Mouse (Mus musculus): Measurements from ENCODE around the gene Wfdc10. TPM values are rescaled to one million over a fixed set of nuclear protein-coding genes. Genes with fewer than 3 reads are reported as not detected.

Gene Wfdc10
- polyA plus RNA-seq, 1 experiment from 2014 or later = not detected

GRCm38 (mm10) chr2:164705328-164705727 is 49.5 kb downstream of the Wfdc10 start:
- no peak for ATAC-seq (ENCODE audit: insufficient number of reproducible peaks, insufficient read depth, low FRiP score, low TSS enrichment)
- H3K27me3 ChIP-seq = no peaks in the 10 kb centered on the region

GRCm38 (mm10) chr2:164705991-164706390 is 50.1 kb downstream of the Wfdc10 start:
- no peaks in the 10 kb centered on the region for H3K27me3 ChIP-seq
- no peaks in the 10 kb centered on the region for H3K9me3 ChIP-seq
- no peaks in the 10 kb centered on the region for H3K4me1 ChIP-seq
- H3K36me3 ChIP-seq = no peaks in the 10 kb centered on the region
- H3K27ac ChIP-seq = no peak overlapping the region
- H3K4me2 ChIP-seq (replicated peaks) = no peak overlapping the region
- no peak for ATAC-seq (ENCODE audit: insufficient number of reproducible peaks, insufficient read depth, low FRiP score, low TSS enrichment)
- no peak overlapping the region for H3K9ac ChIP-seq
- WGBS = 87% methylated on average over 14 of the region's 14 CpGs
- H3K4me3 ChIP-seq = no peak overlapping the region

More at GRCm38 (mm10) chr2:164705328-164705727, 49.5 kb downstream of the Wfdc10 start:
- Histone ChIP-seq H3K9me3 (no peaks in the 10 kb centered on the region), H3K4me3 (no peak overlapping the region), H3K4me1 (no peaks in the 10 kb centered on the region), H3K27ac (no peak overlapping the region), H3K36me3 (no peaks in the 10 kb centered on the region), H3K9ac (no peak overlapping the region), H3K4me2 (replicated peaks) (no peak overlapping the region)
- WGBS = 91% methylated on average over 6 of the region's 6 CpGs

Other genes starting within 250 kb of the Wfdc10 start
- gene Sdc4, start 212.2 kb upstream of the Wfdc10 start, polyA plus RNA-seq (2016; fragmentation: Nextera tagmentation; extraction: Ambion mirVana) = 42.6 and 44.4 TPM in 2 replicates
- gene Sys1, start 199.1 kb upstream of the Wfdc10 start, polyA plus RNA-seq (2016; fragmentation: Nextera tagmentation; extraction: Ambion mirVana) = 65.4 and 66.8 TPM in 2 replicates
- 6.1 and 6.5 TPM in 2 replicates for gene Gm20458, start 195.1 kb upstream of the Wfdc10 start, polyA plus RNA-seq (2016; fragmentation: Nextera tagmentation; extraction: Ambion mirVana)
- gene Trp53tg5, start 182.3 kb upstream of the Wfdc10 start, polyA plus RNA-seq (2016; fragmentation: Nextera tagmentation; extraction: Ambion mirVana) = not detected in 2 replicates
- 1.7 and 2.2 TPM in 2 replicates for gene Dbndd2, start 169.9 kb upstream of the Wfdc10 start, polyA plus RNA-seq (2016; fragmentation: Nextera tagmentation; extraction: Ambion mirVana)
- 36.7 and 37.7 TPM in 2 replicates for gene Pigt, start 158.5 kb upstream of the Wfdc10 start, polyA plus RNA-seq (2016; fragmentation: Nextera tagmentation; extraction: Ambion mirVana)
- 49.9 and 59.6 TPM in 2 replicates for gene Wfdc2, start 93.6 kb upstream of the Wfdc10 start, polyA plus RNA-seq (2016; fragmentation: Nextera tagmentation; extraction: Ambion mirVana)
- not detected in 2 replicates for gene Spint3, start 82.6 kb upstream of the Wfdc10 start, polyA plus RNA-seq (2016; fragmentation: Nextera tagmentation; extraction: Ambion mirVana)
- not detected in 2 replicates for gene Wfdc6a, start 70.6 kb upstream of the Wfdc10 start, polyA plus RNA-seq (2016; fragmentation: Nextera tagmentation; extraction: Ambion mirVana)
- not detected in 2 replicates for gene Eppin, start 62.5 kb upstream of the Wfdc10 start, polyA plus RNA-seq (2016; fragmentation: Nextera tagmentation; extraction: Ambion mirVana)
- gene Wfdc6b, start 42.5 kb upstream of the Wfdc10 start, polyA plus RNA-seq (2016; fragmentation: Nextera tagmentation; extraction: Ambion mirVana) = not detected in 2 replicates
- not detected in 2 replicates for gene Wfdc8, start 42.4 kb upstream of the Wfdc10 start, polyA plus RNA-seq (2016; fragmentation: Nextera tagmentation; extraction: Ambion mirVana)
- gene Wfdc16, start 17.2 kb upstream of the Wfdc10 start, polyA plus RNA-seq (2016; fragmentation: Nextera tagmentation; extraction: Ambion mirVana) = not detected in 2 replicates
- gene Wfdc9, start 537 bp downstream of the Wfdc10 start, polyA plus RNA-seq (2016; fragmentation: Nextera tagmentation; extraction: Ambion mirVana) = not detected in 2 replicates
- gene Wfdc11, start 18.0 kb downstream of the Wfdc10 start, polyA plus RNA-seq (2016; fragmentation: Nextera tagmentation; extraction: Ambion mirVana) = not detected in 2 replicates
- 0.45 TPM in 1 of 2 replicates, not detected in the other for gene Wfdc13, start 29.1 kb downstream of the Wfdc10 start, polyA plus RNA-seq (2016; fragmentation: Nextera tagmentation; extraction: Ambion mirVana)
- not detected in 2 replicates for gene Spint4, start 42.5 kb downstream of the Wfdc10 start, polyA plus RNA-seq (2016; fragmentation: Nextera tagmentation; extraction: Ambion mirVana)
- gene Spint5, start 59.3 kb downstream of the Wfdc10 start, polyA plus RNA-seq (2016; fragmentation: Nextera tagmentation; extraction: Ambion mirVana) = not detected in 2 replicates
- gene Wfdc3, start 89.9 kb downstream of the Wfdc10 start, polyA plus RNA-seq (2016; fragmentation: Nextera tagmentation; extraction: Ambion mirVana) = 0.72 and 1.3 TPM in 2 replicates
- gene Dnttip1, start 89.9 kb downstream of the Wfdc10 start, polyA plus RNA-seq (2016; fragmentation: Nextera tagmentation; extraction: Ambion mirVana) = 92.5 and 97.1 TPM in 2 replicates
- 472 and 488 TPM in 2 replicates for gene Ube2c, start 113.9 kb downstream of the Wfdc10 start, polyA plus RNA-seq (2016; fragmentation: Nextera tagmentation; extraction: Ambion mirVana)
- gene Tnnc2, start 123.9 kb downstream of the Wfdc10 start, polyA plus RNA-seq (2016; fragmentation: Nextera tagmentation; extraction: Ambion mirVana) = 31.7 and 40.6 TPM in 2 replicates
- gene Snx21, start 129.8 kb downstream of the Wfdc10 start, polyA plus RNA-seq (2016; fragmentation: Nextera tagmentation; extraction: Ambion mirVana) = 18.3 and 19.6 TPM in 2 replicates
- gene Acot8, start 148.8 kb downstream of the Wfdc10 start, polyA plus RNA-seq (2016; fragmentation: Nextera tagmentation; extraction: Ambion mirVana) = 16.8 and 16.9 TPM in 2 replicates
- 9.0 and 9.5 TPM in 2 replicates for gene Zswim3, start 149.1 kb downstream of the Wfdc10 start, polyA plus RNA-seq (2016; fragmentation: Nextera tagmentation; extraction: Ambion mirVana)
- gene Zswim1, start 166.6 kb downstream of the Wfdc10 start, polyA plus RNA-seq (2016; fragmentation: Nextera tagmentation; extraction: Ambion mirVana) = 17.9 and 20.8 TPM in 2 replicates
- gene Spata25, start 172.5 kb downstream of the Wfdc10 start, polyA plus RNA-seq (2016; fragmentation: Nextera tagmentation; extraction: Ambion mirVana) = 0.22 TPM in 1 of 2 replicates, not detected in the other
- gene Ctsa, start 176.8 kb downstream of the Wfdc10 start, polyA plus RNA-seq (2016; fragmentation: Nextera tagmentation; extraction: Ambion mirVana) = 120 and 124 TPM in 2 replicates
- 6.7 and 7.4 TPM in 2 replicates for gene Neurl2, start 177.4 kb downstream of the Wfdc10 start, polyA plus RNA-seq (2016; fragmentation: Nextera tagmentation; extraction: Ambion mirVana)
- 57.8 and 59.4 TPM in 2 replicates for gene Pltp, start 201.7 kb downstream of the Wfdc10 start, polyA plus RNA-seq (2016; fragmentation: Nextera tagmentation; extraction: Ambion mirVana)
- 83.0 and 89.9 TPM in 2 replicates for gene Pcif1, start 223.3 kb downstream of the Wfdc10 start, polyA plus RNA-seq (2016; fragmentation: Nextera tagmentation; extraction: Ambion mirVana)

Measured in embryonic facial prominence, embryonic 12.5 days (tissue).